Mouse (Mus musculus) frontal cortex, postnatal 25 days (tissue): ENCODE data around the gene Adam8.

Experiments
- DNase-seq, 2 experiments: peaks; one replicate each; pipeline ENCODE4 v3.0.0; 2022; ENCODE audit warnings: low spot score in 2 of 2

Gene Adam8

DNA sequence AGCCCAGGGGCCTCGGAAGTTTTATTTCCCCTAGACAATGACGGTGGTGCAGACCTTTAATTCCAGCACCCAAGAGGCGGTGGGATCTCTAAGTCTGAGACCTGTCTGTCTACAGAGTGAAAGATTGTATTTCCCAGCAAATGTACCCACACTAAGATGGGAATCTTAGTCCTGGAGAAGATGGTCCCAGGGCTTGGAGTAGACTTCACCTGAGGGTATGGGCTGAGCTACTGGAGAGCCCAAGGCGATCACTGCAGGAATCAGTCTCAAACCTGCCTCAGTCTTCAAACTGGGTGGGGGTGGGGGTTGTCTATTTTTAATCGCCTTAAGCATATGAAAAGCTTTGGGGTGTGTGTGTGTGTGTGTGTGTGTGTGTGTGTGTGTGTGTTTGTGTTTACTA lies 46.3 kb downstream of the Adam8 start:
- no peak for DNase-seq

DNA sequence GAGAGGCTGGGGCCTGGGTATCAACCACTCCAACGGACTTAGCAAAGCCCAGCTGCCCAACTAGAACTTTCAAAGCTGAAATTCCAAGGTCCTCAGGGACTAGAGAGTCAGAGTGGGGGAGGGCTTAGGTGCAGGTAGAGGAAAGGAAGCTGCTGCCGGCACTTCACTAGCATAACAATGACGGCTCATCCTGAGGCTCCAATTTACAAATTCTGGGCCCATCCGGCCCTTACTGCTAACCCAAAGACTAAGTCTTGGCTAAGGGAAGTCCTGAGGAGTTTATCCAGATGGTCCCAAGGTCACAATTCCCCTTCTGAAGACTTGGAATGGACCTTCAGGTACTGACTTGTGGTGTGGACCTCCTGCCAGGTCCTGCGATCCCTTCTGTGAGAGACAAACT lies 46.8 kb downstream of the Adam8 start:
- no peak for DNase-seq

GRCm38 (mm10) chr7:139944291-139945240 lies 47.8 kb downstream of the Adam8 start:
- no peak for DNase-seq

DNA sequence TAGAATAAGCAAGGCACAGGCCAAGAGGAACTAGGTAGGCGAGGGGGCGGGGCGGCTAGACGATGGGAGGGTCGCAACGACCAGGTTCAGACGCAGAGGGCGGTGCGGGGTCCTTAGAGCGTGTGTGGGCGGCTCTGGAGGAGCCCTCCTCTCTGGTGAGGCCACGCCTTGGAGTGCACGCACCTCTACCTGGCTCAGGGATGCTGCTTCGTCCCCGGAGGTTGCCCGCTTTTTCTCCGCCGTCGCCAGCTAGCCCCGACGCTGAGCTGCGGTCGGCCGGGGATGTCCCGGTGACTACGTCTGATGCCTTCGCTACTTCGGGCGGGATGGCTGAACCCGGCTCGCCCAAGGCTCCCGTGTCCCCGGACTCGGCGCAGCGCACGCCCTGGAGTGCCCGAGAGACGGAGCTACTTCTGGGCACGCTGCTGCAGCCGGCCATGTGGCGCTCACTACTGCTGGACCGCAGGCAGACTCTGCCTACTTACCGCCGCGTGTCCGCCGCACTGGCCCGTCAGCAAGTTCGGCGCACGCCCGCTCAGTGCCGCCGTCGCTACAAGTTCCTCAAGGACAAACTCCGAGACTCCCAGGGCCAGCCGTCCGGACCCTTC lies 48.6 kb downstream of the Adam8 start, which contains the start of gene Utf1:
TSS of gene Utf1 (plus strand) at position 116 of the 608 bp plus-strand sequence.
- no peak for DNase-seq

DNA sequence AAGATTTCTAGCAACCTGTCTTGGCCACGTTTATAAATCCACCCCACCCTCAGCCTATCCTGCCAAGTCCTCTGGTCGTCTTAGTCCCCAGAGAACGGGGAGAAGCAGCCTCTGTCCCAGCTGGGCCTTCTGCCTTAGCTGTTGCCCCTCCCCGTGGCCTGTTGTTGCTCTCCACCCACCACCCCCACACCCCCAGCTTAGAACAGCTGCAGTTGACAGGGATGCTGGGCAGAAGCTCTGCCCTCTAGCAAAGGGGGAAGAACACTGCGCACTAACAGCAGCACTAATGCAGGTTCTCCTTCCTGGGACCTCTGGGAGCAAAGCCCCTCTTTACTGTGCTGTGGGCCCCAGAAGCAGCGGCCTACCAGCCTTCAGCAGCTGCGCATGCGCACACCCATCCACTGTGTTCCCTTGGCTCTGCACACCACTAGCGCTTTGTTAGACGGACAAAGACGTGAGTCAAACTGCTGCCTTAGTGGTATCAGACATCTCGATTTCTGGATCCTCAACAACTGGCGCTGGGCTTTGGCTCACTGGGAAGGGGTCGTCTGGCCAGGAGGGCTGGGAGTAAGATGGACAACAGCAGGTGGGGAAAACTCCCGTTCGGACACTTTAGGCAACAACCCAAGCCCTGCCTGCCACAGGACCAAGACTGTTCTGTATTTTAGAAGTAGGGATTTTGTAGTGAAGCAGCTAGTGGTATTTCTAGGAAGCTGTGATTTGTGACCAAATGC lies 51.7 kb downstream of the Adam8 start:
- DNase-seq, result no peak

- DNase-seq, result no peak
Measured at GRCm38 (mm10) chr7:139937810-139938209, 54.6 kb downstream of the Adam8 start.

DNA sequence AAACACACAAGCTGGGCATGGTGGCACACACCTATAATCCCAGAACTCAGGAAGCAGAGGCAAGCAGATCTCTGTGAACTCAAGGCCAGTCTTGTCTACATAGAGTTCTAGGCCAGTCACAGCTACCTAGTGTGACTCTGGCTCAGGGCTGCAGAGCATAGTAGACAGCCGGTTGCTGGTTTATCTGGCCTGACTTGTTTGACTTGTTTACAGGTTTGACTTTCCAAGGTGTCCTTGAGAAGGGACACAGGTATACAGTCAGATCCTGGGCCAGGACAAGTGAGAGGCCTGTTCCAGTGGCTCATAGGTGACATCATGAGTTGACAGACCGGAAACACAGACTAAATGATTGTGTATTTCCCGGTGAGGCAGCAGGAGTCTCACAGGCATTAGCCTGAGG lies 55.2 kb downstream of the Adam8 start:
- no peak for DNase-seq

DNA sequence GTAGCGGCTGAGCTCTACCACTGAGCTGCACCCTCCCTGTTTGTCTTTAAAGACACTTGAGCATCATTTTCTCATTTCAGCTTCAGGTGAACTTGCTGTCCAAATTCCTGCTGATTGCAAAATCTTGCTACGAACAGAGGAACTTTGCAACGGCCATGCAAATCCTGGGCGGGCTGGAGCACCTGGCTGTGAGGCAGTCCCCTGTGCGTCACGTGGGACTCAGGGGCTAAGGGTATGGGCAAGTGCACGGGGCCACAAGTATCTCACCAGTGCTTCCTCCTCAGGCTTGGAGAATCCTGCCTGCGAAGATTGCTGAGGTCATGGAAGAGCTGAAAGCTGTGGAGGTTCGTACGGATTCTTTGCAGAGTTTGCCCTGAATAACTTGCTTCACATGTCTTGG lies 55.7 kb downstream of the Adam8 start:
- no peak for DNase-seq

DNA sequence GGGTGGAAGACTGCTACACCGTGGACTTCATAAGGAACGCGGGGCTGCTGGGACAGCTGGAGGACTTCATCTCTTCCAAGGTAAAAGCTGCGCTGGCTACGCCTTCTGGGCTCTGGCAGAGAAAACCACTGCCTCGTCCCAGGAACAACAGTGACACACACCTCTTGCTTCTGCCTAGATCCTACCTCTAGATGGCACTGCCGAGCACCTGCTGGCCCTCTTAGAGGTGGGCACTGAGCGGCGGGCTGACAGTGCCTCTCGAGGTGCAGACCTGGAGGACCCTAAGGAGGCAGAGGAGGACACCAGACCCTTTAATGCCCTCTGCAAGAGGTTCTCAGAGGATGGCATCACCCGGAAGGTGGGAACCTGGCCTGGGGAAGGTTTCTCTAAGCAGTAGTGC lies 61.6 kb downstream of the Adam8 start:
- no peak for DNase-seq
